Mouse (Mus musculus): Measurements from ENCODE around the gene Pdss1.

DNA sequence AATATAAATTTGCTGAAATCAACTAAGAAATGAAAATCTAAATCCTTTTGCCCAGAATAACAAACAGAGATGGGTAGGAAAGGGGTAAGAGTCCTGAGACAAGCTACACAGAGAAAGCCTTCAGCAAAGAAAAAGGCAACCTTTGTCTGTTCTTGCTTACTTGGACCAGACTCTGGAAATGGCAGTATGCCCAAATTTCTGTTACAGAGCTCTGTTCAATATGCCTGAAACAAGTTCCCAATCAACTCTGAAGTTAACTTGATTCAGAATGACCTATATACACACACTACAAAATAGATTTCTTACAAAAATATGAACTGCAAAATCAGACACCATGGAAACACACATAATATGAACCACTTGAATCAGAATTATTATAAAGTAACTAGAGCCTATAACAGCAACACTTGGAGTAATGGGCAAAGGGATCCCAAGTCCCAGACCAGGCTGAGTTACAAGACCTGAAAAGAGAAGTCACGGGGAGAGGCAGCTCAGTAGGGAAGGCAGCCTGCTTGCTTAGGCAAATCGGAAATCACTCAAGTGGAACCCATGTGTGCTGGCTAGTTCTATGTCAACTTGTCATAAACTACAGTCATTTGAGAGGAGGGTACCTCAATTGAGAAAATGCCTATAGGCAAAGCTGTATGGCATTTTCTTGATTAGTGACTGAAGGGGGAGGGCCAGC is 90.8 kb downstream of the Pdss1 start:
- TF ChIP-seq ZC3H11A (IDR thresholded peaks at IDR 0.05; ENCODE audit: borderline replicate concordance, low read depth, low read length) (no peak), CHD2 (IDR thresholded peaks at IDR 0.05; ENCODE audit: low read depth, low read length) (no peak), HCFC1 (IDR thresholded peaks at IDR 0.05; ENCODE audit: borderline replicate concordance, insufficient read depth, low read length) (no peak), MAFK (IDR thresholded peaks at IDR 0.05; ENCODE audit: insufficient read depth, low read depth, low read length) (no peak), ZNF384 (IDR thresholded peaks at IDR 0.05; ENCODE audit: low read depth, low read length) (no peak)
